Mouse (Mus musculus): ENCODE data around the gene Sept9. TPM values are rescaled to one million over a fixed set of nuclear protein-coding genes. Genes with fewer than 3 reads are reported as not detected.
A peak's percentile ranks its signal among the peaks of the same experiment; 100 is the strongest.

Sept9 gene
- polyA plus RNA-seq, 1 experiment: 493 TPM

- TF ChIP-seq GATA1 (IDR thresholded peaks at IDR 0.05; ENCODE audit: low read length): no peak
Measured at GRCm38 (mm10) chr11:117334101-117334500, 134.6 kb downstream of the Sept9 start.

GRCm38 (mm10) chr11:117335146-117335545 is 135.7 kb downstream of the Sept9 start:
- TF ChIP-seq GATA1 (IDR thresholded peaks at IDR 0.05; ENCODE audit: low read length): no peak

- peak; percentile 91 for TF ChIP-seq GATA1 (IDR thresholded peaks at IDR 0.05; ENCODE audit: low read length)
Measured at GRCm38 (mm10) chr11:117336081-117336788, 136.8 kb downstream of the Sept9 start.

- no peak for TF ChIP-seq GATA1 (IDR thresholded peaks at IDR 0.05; ENCODE audit: low read length)
Measured at GRCm38 (mm10) chr11:117337749-117338148, 138.3 kb downstream of the Sept9 start.

GRCm38 (mm10) chr11:117338503-117338902 is 139.0 kb downstream of the Sept9 start:
- no peak for TF ChIP-seq GATA1 (IDR thresholded peaks at IDR 0.05; ENCODE audit: low read length)

- TF ChIP-seq GATA1 (IDR thresholded peaks at IDR 0.05; ENCODE audit: low read length): no peak
Measured at GRCm38 (mm10) chr11:117339050-117339449, 139.6 kb downstream of the Sept9 start.

- no peak for TF ChIP-seq GATA1 (IDR thresholded peaks at IDR 0.05; ENCODE audit: low read length)
Measured at GRCm38 (mm10) chr11:117341218-117341617, 141.8 kb downstream of the Sept9 start.

GRCm38 (mm10) chr11:117342076-117342475 is 142.6 kb downstream of the Sept9 start:
- TF ChIP-seq GATA1 (IDR thresholded peaks at IDR 0.05; ENCODE audit: low read length): no peak

- no peak for TF ChIP-seq GATA1 (IDR thresholded peaks at IDR 0.05; ENCODE audit: low read length)
Measured at GRCm38 (mm10) chr11:117343800-117344199, 144.3 kb downstream of the Sept9 start.

- TF ChIP-seq GATA1 (IDR thresholded peaks at IDR 0.05; ENCODE audit: low read length): no peak
Measured at GRCm38 (mm10) chr11:117344339-117345021, 145.0 kb downstream of the Sept9 start.

GRCm38 (mm10) chr11:117345022-117345765 is 145.7 kb downstream of the Sept9 start:
- TF ChIP-seq GATA1 (IDR thresholded peaks at IDR 0.05; ENCODE audit: low read length): no peak

GRCm38 (mm10) chr11:117347256-117347655 is 147.8 kb downstream of the Sept9 start:
- TF ChIP-seq GATA1 (IDR thresholded peaks at IDR 0.05; ENCODE audit: low read length): no peak

- TF ChIP-seq GATA1 (IDR thresholded peaks at IDR 0.05; ENCODE audit: low read length): no peak
Measured at GRCm38 (mm10) chr11:117348429-117349103, 149.1 kb downstream of the Sept9 start.

- no peak for TF ChIP-seq GATA1 (IDR thresholded peaks at IDR 0.05; ENCODE audit: low read length)
Measured at GRCm38 (mm10) chr11:117349429-117350363, 150.2 kb downstream of the Sept9 start.

Measured in G1E-ER4 (cell line).